Mouse (Mus musculus): Measurements from ENCODE around the gene Slc22a7. TPM values are rescaled to one million over a fixed set of nuclear protein-coding genes. Genes with fewer than 3 reads are reported as not detected.

Slc22a7 gene
- polyA plus RNA-seq, 1 experiment from 2014 or later, result not detected

GRCm38 (mm10) chr17:46458439-46458838 lies 20.2 kb upstream of the Slc22a7 start:
- no peak for ATAC-seq (ENCODE audit: low FRiP score)
- H3K9ac ChIP-seq (replicated peaks), result no peak overlapping the region
- WGBS, result 39% methylated on average over 3 of the region's 3 CpGs
- H3K27ac ChIP-seq (replicated peaks), result no peak overlapping the region
- H3K27me3 ChIP-seq (replicated peaks), result peaks cover 28% of the 10 kb centered on the region; the same call in 1 of the 2 replicates
- peaks cover 41% of the 10 kb centered on the region for H3K4me1 ChIP-seq
- no peak overlapping the region for H3K4me2 ChIP-seq
- peaks cover 23% of the 10 kb centered on the region; the same call in 1 of the 2 replicates for H3K36me3 ChIP-seq
- H3K4me3 ChIP-seq (replicated peaks), result no peak overlapping the region
- no peaks in the 10 kb centered on the region for H3K9me3 ChIP-seq (replicated peaks)

- Histone ChIP-seq H3K9ac (replicated peaks) (no peak overlapping the region), H3K27ac (replicated peaks) (no peak overlapping the region), H3K27me3 (replicated peaks) (peaks cover 28% of the 10 kb centered on the region; the same call in 1 of the 2 replicates), H3K36me3 (peaks cover 19% of the 10 kb centered on the region; the same call in 1 of the 2 replicates), H3K4me1 (peaks cover 47% of the 10 kb centered on the region), H3K4me2 (no peak overlapping the region), H3K4me3 (replicated peaks) (no peak overlapping the region), H3K9me3 (replicated peaks) (no peaks in the 10 kb centered on the region)
- WGBS, result 12% methylated on average over 10 of the region's 10 CpGs
- no peak for ATAC-seq (ENCODE audit: low FRiP score)
Observed at GRCm38 (mm10) chr17:46457791-46458190, 19.5 kb upstream of the Slc22a7 start.

- H3K4me2 ChIP-seq, result peak overlapping the region; percentile 66
- H3K4me3 ChIP-seq (replicated peaks), result peak overlapping the region; percentile 29
- H3K27me3 ChIP-seq (replicated peaks), result peaks cover 21% of the 10 kb centered on the region; the same call in 1 of the 2 replicates
- no peak; the same call in none of the 2 replicates for ATAC-seq (ENCODE audit: low FRiP score)
- H3K9me3 ChIP-seq (replicated peaks), result no peaks in the 10 kb centered on the region
- 3% methylated on average over 33 of the region's 33 CpGs for WGBS
- H3K27ac ChIP-seq (replicated peaks), result no peak overlapping the region
- H3K4me1 ChIP-seq, result peaks cover 39% of the 10 kb centered on the region
- peaks cover 13% of the 10 kb centered on the region; the same call in 1 of the 2 replicates for H3K36me3 ChIP-seq
- 0 out of 2 replicates have a peak overlapping the region, but pooled peaks have one; percentile 11 for H3K9ac ChIP-seq (replicated peaks)
Observed at GRCm38 (mm10) chr17:46455110-46455691, 16.9 kb upstream of the Slc22a7 start.

GRCm38 (mm10) chr17:46454539-46454938 lies 16.3 kb upstream of the Slc22a7 start:
- peak; percentile 33 for ATAC-seq (ENCODE audit: low FRiP score)
- Histone ChIP-seq H3K27me3 (replicated peaks) (peaks cover 17% of the 10 kb centered on the region; the same call in 1 of the 2 replicates), H3K27ac (replicated peaks) (no peak overlapping the region), H3K9ac (replicated peaks) (0 out of 2 replicates have a peak overlapping the region, but pooled peaks have one; percentile 11), H3K4me2 (peak overlapping the region; percentile 66), H3K4me1 (peaks cover 39% of the 10 kb centered on the region), H3K36me3 (peaks cover 9% of the 10 kb centered on the region; the same call in 1 of the 2 replicates), H3K9me3 (replicated peaks) (no peaks in the 10 kb centered on the region), H3K4me3 (replicated peaks) (peak overlapping the region; percentile 29)
- 1% methylated on average over 9 of the region's 9 CpGs for WGBS

- 1% methylated on average over 25 of the region's 26 CpGs for WGBS
- Histone ChIP-seq H3K4me3 (replicated peaks) (peak overlapping the region; percentile 29), H3K4me1 (peaks cover 39% of the 10 kb centered on the region), H3K27ac (replicated peaks) (peak overlapping the region; percentile 45; the same call in 1 of the 2 replicates), H3K9me3 (replicated peaks) (no peaks in the 10 kb centered on the region), H3K9ac (replicated peaks) (peak overlapping the region; percentile 32; the same call in 1 of the 2 replicates), H3K27me3 (replicated peaks) (peaks cover 15% of the 10 kb centered on the region; the same call in 1 of the 2 replicates), H3K4me2 (peak overlapping the region; percentile 66), H3K36me3 (peaks cover 5% of the 10 kb centered on the region; the same call in 1 of the 2 replicates)
- ATAC-seq (ENCODE audit: low FRiP score), result peak; percentile 37; the same call in 1 of the 2 replicates
Observed at GRCm38 (mm10) chr17:46453970-46454411, 15.7 kb upstream of the Slc22a7 start.

GRCm38 (mm10) chr17:46453302-46453948 lies 15.2 kb upstream of the Slc22a7 start:
- H3K9me3 ChIP-seq (replicated peaks), result no peaks in the 10 kb centered on the region
- H3K4me1 ChIP-seq, result peaks cover 39% of the 10 kb centered on the region
- no peak for ATAC-seq (ENCODE audit: low FRiP score)
- H3K9ac ChIP-seq (replicated peaks), result no peak overlapping the region
- 4% methylated on average over 13 of the region's 13 CpGs for WGBS
- H3K27me3 ChIP-seq (replicated peaks), result peaks cover 15% of the 10 kb centered on the region; the same call in 1 of the 2 replicates
- peak overlapping the region; percentile 66 for H3K4me2 ChIP-seq
- no peak overlapping the region for H3K4me3 ChIP-seq (replicated peaks)
- peak overlapping the region; percentile 45; the same call in 1 of the 2 replicates for H3K27ac ChIP-seq (replicated peaks)
- 0 out of 2 replicates have a peak, but pooled peaks cover under 1% of the 10 kb centered on the region for H3K36me3 ChIP-seq

- Histone ChIP-seq H3K36me3 (no peaks in the 10 kb centered on the region), H3K4me3 (replicated peaks) (no peak overlapping the region), H3K4me1 (peaks cover 39% of the 10 kb centered on the region), H3K27ac (replicated peaks) (no peak overlapping the region), H3K27me3 (replicated peaks) (peaks cover 13% of the 10 kb centered on the region; the same call in 1 of the 2 replicates), H3K4me2 (no peak overlapping the region), H3K9ac (replicated peaks) (no peak overlapping the region), H3K9me3 (replicated peaks) (no peaks in the 10 kb centered on the region)
- no peak for ATAC-seq (ENCODE audit: low FRiP score)
- WGBS, result 37% methylated on average over 5 of the region's 5 CpGs
Observed at GRCm38 (mm10) chr17:46452683-46453082, 14.4 kb upstream of the Slc22a7 start.

- 91% methylated on average over 16 of the region's 16 CpGs for WGBS
Observed at GRCm38 (mm10) chr17:46446264-46446663, 8.0 kb upstream of the Slc22a7 start.

GRCm38 (mm10) chr17:46444839-46445579 lies 6.8 kb upstream of the Slc22a7 start:
- Histone ChIP-seq H3K36me3 (peaks cover 13% of the 10 kb centered on the region), H3K27me3 (replicated peaks) (peaks cover 49% of the 10 kb centered on the region), H3K4me3 (replicated peaks) (no peak overlapping the region; the same call in 1 of the 2 replicates), H3K9me3 (replicated peaks) (no peaks in the 10 kb centered on the region), H3K9ac (replicated peaks) (no peak overlapping the region), H3K27ac (replicated peaks) (no peak overlapping the region), H3K4me2 (peak overlapping the region; percentile 46), H3K4me1 (peaks cover 5% of the 10 kb centered on the region; the same call in 1 of the 2 replicates)
- WGBS, result 6% methylated on average over 50 of the region's 50 CpGs
- no peak for ATAC-seq (ENCODE audit: low FRiP score)

More at GRCm38 (mm10) chr17:46446264-46446663, 8.0 kb upstream of the Slc22a7 start:
- peaks cover 49% of the 10 kb centered on the region for H3K27me3 ChIP-seq (replicated peaks)
- no peak overlapping the region for H3K27ac ChIP-seq (replicated peaks)
- no peak overlapping the region for H3K4me3 ChIP-seq (replicated peaks)
- H3K4me2 ChIP-seq, result no peak overlapping the region
- no peak for ATAC-seq (ENCODE audit: low FRiP score)
- peaks cover 5% of the 10 kb centered on the region; the same call in 1 of the 2 replicates for H3K4me1 ChIP-seq
- no peak overlapping the region for H3K9ac ChIP-seq (replicated peaks)
- peaks cover 13% of the 10 kb centered on the region for H3K36me3 ChIP-seq
- no peaks in the 10 kb centered on the region for H3K9me3 ChIP-seq (replicated peaks)

- ATAC-seq (ENCODE audit: low FRiP score), result no peak
Observed at GRCm38 (mm10) chr17:46439176-46439575, 919 bp upstream of the Slc22a7 start.

More at GRCm38 (mm10) chr17:46439176-46439575, 919 bp upstream of the Slc22a7 start:
- WGBS, result 95% methylated on average over 10 of the region's 10 CpGs
- H3K9me3 ChIP-seq (replicated peaks), result no peaks in the 10 kb centered on the region
- no peak overlapping the region for H3K4me2 ChIP-seq
- peaks cover 21% of the 10 kb centered on the region for H3K27me3 ChIP-seq (replicated peaks)
- no peak overlapping the region for H3K4me3 ChIP-seq (replicated peaks)
- H3K4me1 ChIP-seq, result peaks cover 7% of the 10 kb centered on the region; the same call in 1 of the 2 replicates
- H3K36me3 ChIP-seq, result no peaks in the 10 kb centered on the region
- no peak overlapping the region for H3K27ac ChIP-seq (replicated peaks)
- no peak overlapping the region for H3K9ac ChIP-seq (replicated peaks)
